Mouse (Mus musculus) erythroblast, embryonic 14.5 days (primary cell): ENCODE results near the gene Smim13.

ENCODE experiments used
- GATA1 ChIP-seq: IDR thresholded peaks from 2 replicates; pipeline ENCODE4 v1.6.1; 2012; ENCODE audit warnings: low read length, inconsistent platforms, mixed read lengths
- TAL1 ChIP-seq: IDR thresholded peaks from 3 replicates; pipeline ENCODE4 v1.6.1; 2012; ENCODE audit warnings: low read length, inconsistent platforms, mixed read lengths

DNA sequence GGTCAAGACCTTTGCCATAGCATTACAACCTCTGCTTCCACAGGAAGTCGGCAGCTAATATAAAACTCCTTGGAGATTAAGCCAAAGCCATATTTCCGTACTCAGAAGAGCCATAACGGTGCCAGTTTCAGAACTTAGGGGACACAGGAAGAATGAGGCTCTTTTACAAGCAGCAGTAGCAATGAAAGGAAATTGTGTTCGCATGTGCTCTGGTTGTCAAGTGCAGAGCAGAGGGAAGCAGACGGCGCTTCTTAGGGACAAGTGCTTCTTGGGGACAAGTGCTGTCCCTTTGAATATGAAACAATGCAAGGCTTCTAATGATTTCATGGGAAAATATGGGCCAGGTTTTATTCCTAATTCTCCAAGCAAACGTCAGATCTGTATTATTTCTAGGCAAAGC is 46.4 kb upstream of the Smim13 start:
- TF ChIP-seq GATA1, result no peak
- TF ChIP-seq TAL1, result no peak
